Mouse (Mus musculus): ENCODE measurements around the gene Wdr90. TPM values are rescaled to one million over a fixed set of nuclear protein-coding genes. Genes with fewer than 3 reads are reported as not detected.

The Wdr90 gene
- total RNA-seq, 1 experiment, result 24.7 TPM

- TF ChIP-seq MAFK (IDR thresholded peaks at IDR 0.05; ENCODE audit: insufficient read depth, low read depth, low read length) (no peak), CHD2 (IDR thresholded peaks at IDR 0.05; ENCODE audit: low read depth, low read length) (no peak), ZC3H11A (IDR thresholded peaks at IDR 0.05; ENCODE audit: borderline replicate concordance, low read depth, low read length) (no peak), ZNF384 (IDR thresholded peaks at IDR 0.05; ENCODE audit: low read depth, low read length) (no peak), HCFC1 (IDR thresholded peaks at IDR 0.05; ENCODE audit: borderline replicate concordance, insufficient read depth, low read length) (no peak)
- Histone ChIP-seq H3K4me3 (ENCODE audit: insufficient read depth in 1 of 2, low read depth in 1 of 2, low read length in 2 of 2, poor library complexity in 1 of 2, severe bottlenecking in 1 of 2) (peak overlapping the region in 1 of 2 experiments; percentile 88; a peak in 1 of 4 replicates), H3K36me3 (ENCODE audit: control insufficient read depth, insufficient read depth, low read length, poor library complexity, severe bottlenecking) (peaks cover 44% of the 10 kb centered on the region), H3K27ac (ENCODE audit: insufficient read depth, low read depth, low read length, poor library complexity, severe bottlenecking) (no peak overlapping the region), H3K4me1 (ENCODE audit: control insufficient read depth in 2 of 2, insufficient read depth in 2 of 2, low read length in 2 of 2, poor library complexity in 1 of 2) (peaks cover 2 to 6% of the 10 kb centered on the region in 2 experiments; a peak in 1 of 4 replicates), H3K9ac (ENCODE audit: insufficient read depth, low read depth, low read length, poor library complexity, severe bottlenecking) (no peak overlapping the region), H3K9me3 (ENCODE audit: control insufficient read depth, insufficient read depth, low read depth, low read length) (no peaks in the 10 kb centered on the region)
- in situ Hi-C loops (cut with MboI; ENCODE audit: low sequenced_read_pairs in 2 of 2, unreplicated experiment in 2 of 2), result no loop called here
- no peak for DNase-seq (ENCODE audit: low read depth, low spot score)
These were observed 18.2 kb downstream of the Wdr90 start for GRCm38 (mm10) chr17:25843122-25843521.

GRCm38 (mm10) chr17:25842509-25842908 is 18.8 kb downstream of the Wdr90 start:
- Histone ChIP-seq H3K9ac (ENCODE audit: insufficient read depth, low read depth, low read length, poor library complexity, severe bottlenecking) (no peak overlapping the region), H3K4me3 (ENCODE audit: insufficient read depth in 1 of 2, low read depth in 1 of 2, low read length in 2 of 2, poor library complexity in 1 of 2, severe bottlenecking in 1 of 2) (no peak overlapping the region), H3K9me3 (ENCODE audit: control insufficient read depth, insufficient read depth, low read depth, low read length) (no peaks in the 10 kb centered on the region), H3K36me3 (ENCODE audit: control insufficient read depth, insufficient read depth, low read length, poor library complexity, severe bottlenecking) (peaks cover 49% of the 10 kb centered on the region), H3K4me1 (ENCODE audit: control insufficient read depth in 2 of 2, insufficient read depth in 2 of 2, low read length in 2 of 2, poor library complexity in 1 of 2) (peaks cover 2 to 9% of the 10 kb centered on the region in 2 experiments; a peak in 1 of 4 replicates), H3K27ac (ENCODE audit: insufficient read depth, low read depth, low read length, poor library complexity, severe bottlenecking) (no peak overlapping the region)
- TF ChIP-seq ZC3H11A (IDR thresholded peaks at IDR 0.05; ENCODE audit: borderline replicate concordance, low read depth, low read length) (no peak), HCFC1 (IDR thresholded peaks at IDR 0.05; ENCODE audit: borderline replicate concordance, insufficient read depth, low read length) (no peak), MAFK (IDR thresholded peaks at IDR 0.05; ENCODE audit: insufficient read depth, low read depth, low read length) (no peak), ZNF384 (IDR thresholded peaks at IDR 0.05; ENCODE audit: low read depth, low read length) (no peak), CHD2 (IDR thresholded peaks at IDR 0.05; ENCODE audit: low read depth, low read length) (no peak)
- no peak for DNase-seq (ENCODE audit: low read depth, low spot score)
- in situ Hi-C loops (cut with MboI; ENCODE audit: low sequenced_read_pairs in 2 of 2, unreplicated experiment in 2 of 2), result no loop called here

DNA sequence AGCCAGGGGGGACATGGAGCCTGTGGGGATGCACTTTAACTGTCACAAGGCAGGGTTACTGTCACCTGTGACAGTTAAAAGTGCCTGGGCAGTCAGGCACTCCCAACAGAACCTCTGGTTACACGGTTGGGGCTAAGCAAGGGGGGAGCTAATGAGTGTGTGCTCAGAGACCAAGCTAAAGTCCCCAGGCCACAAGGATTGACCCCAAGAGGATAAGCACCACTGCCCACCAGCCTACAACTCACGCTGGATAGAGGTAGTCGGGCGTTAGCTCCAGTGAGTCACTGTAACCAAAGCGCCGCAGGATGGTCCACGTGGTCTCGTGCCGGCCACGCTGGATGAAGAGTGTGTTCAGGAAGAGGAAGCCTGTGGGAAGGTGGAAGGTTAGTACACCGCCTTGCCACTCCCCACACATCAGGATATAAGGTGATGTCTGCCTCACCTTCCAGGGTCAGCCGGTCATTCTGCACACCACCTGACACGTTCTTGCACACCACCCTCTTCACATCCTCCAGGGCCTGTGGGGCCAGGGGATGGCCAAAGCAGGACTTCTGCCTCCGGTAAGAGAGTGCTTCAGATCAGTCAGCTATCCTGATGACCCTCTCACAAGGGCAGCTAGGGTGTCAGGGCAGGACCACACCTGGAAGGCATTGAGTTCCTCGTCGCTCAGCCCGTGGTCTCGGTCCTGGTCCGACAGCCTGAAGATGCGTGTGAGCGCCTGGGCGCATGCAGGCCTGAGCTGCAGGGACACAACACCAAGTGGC is 20.0 kb downstream of the Wdr90 start, which contains the start of gene Gm20683:
Gene Gm20683, minus strand, starts transcription at position 647 of the 764 bp plus-strand sequence.
- peaks cover 49% of the 10 kb centered on the region for H3K36me3 ChIP-seq (ENCODE audit: control insufficient read depth, insufficient read depth, low read length, poor library complexity, severe bottlenecking)
- H3K4me1 ChIP-seq (ENCODE audit: control insufficient read depth in 2 of 2, insufficient read depth in 2 of 2, low read length in 2 of 2, poor library complexity in 1 of 2), result peaks cover 2 to 14% of the 10 kb centered on the region in 2 experiments; a peak in 1 of 4 replicates
- H3K4me3 ChIP-seq (ENCODE audit: insufficient read depth in 1 of 2, low read depth in 1 of 2, low read length in 2 of 2, poor library complexity in 1 of 2, severe bottlenecking in 1 of 2), result no peak within 1 kb of the TSS
- no peak for DNase-seq (ENCODE audit: low read depth, low spot score)
- H3K9me3 ChIP-seq (ENCODE audit: control insufficient read depth, insufficient read depth, low read depth, low read length), result no peaks in the 10 kb centered on the region
- TF ChIP-seq ZNF384 (IDR thresholded peaks at IDR 0.05; ENCODE audit: low read depth, low read length) (no peak), HCFC1 (IDR thresholded peaks at IDR 0.05; ENCODE audit: borderline replicate concordance, insufficient read depth, low read length) (no peak), ZC3H11A (IDR thresholded peaks at IDR 0.05; ENCODE audit: borderline replicate concordance, low read depth, low read length) (no peak), CHD2 (IDR thresholded peaks at IDR 0.05; ENCODE audit: low read depth, low read length) (no peak), MAFK (IDR thresholded peaks at IDR 0.05; ENCODE audit: insufficient read depth, low read depth, low read length) (no peak)
- H3K9ac ChIP-seq (ENCODE audit: insufficient read depth, low read depth, low read length, poor library complexity, severe bottlenecking), result no peak within 1 kb of the TSS
- no peak within 1 kb of the TSS for H3K27ac ChIP-seq (ENCODE audit: insufficient read depth, low read depth, low read length, poor library complexity, severe bottlenecking)
- in situ Hi-C loops (cut with MboI; ENCODE audit: low sequenced_read_pairs in 2 of 2, unreplicated experiment in 2 of 2), result no loop called here

GRCm38 (mm10) chr17:25840519-25840918 is 20.8 kb downstream of the Wdr90 start:
- H3K36me3 ChIP-seq (ENCODE audit: control insufficient read depth, insufficient read depth, low read length, poor library complexity, severe bottlenecking), result peaks cover 47% of the 10 kb centered on the region
- peaks cover 2 to 16% of the 10 kb centered on the region in 2 experiments; a peak in 1 of 4 replicates for H3K4me1 ChIP-seq (ENCODE audit: control insufficient read depth in 2 of 2, insufficient read depth in 2 of 2, low read length in 2 of 2, poor library complexity in 1 of 2)
- H3K4me3 ChIP-seq (ENCODE audit: insufficient read depth in 1 of 2, low read depth in 1 of 2, low read length in 2 of 2, poor library complexity in 1 of 2, severe bottlenecking in 1 of 2), result no peak overlapping the region
- no peaks in the 10 kb centered on the region for H3K9me3 ChIP-seq (ENCODE audit: control insufficient read depth, insufficient read depth, low read depth, low read length)
- no peak overlapping the region for H3K27ac ChIP-seq (ENCODE audit: insufficient read depth, low read depth, low read length, poor library complexity, severe bottlenecking)
- no peak overlapping the region for H3K9ac ChIP-seq (ENCODE audit: insufficient read depth, low read depth, low read length, poor library complexity, severe bottlenecking)
- DNase-seq (ENCODE audit: low read depth, low spot score), result no peak
- in situ Hi-C loops (cut with MboI; ENCODE audit: low sequenced_read_pairs in 2 of 2, unreplicated experiment in 2 of 2), result no loop called here
- TF ChIP-seq ZC3H11A (IDR thresholded peaks at IDR 0.05; ENCODE audit: borderline replicate concordance, low read depth, low read length) (no peak), CHD2 (IDR thresholded peaks at IDR 0.05; ENCODE audit: low read depth, low read length) (no peak), ZNF384 (IDR thresholded peaks at IDR 0.05; ENCODE audit: low read depth, low read length) (no peak), MAFK (IDR thresholded peaks at IDR 0.05; ENCODE audit: insufficient read depth, low read depth, low read length) (no peak), HCFC1 (IDR thresholded peaks at IDR 0.05; ENCODE audit: borderline replicate concordance, insufficient read depth, low read length) (no peak)
